Mouse (Mus musculus) ES-Bruce4 (cell line): ENCODE measurements around the gene Trim10. TPM values are rescaled to one million over a fixed set of nuclear protein-coding genes. Genes with fewer than 3 reads are reported as not detected.
A peak's percentile ranks its signal among the peaks of the same experiment; 100 is the strongest.

Experiments
- H3K27ac ChIP-seq: 2 replicates; pipeline ENCODE4 v1.5.1; 2012; ENCODE audit warnings: low read length, inconsistent platforms; ENCODE audit not compliant: insufficient read depth
- H3K27me3 ChIP-seq: 2 replicates; pipeline ENCODE4 v1.6.1; 2012; ENCODE audit warnings: mild to moderate bottlenecking, low read length, inconsistent platforms; ENCODE audit not compliant: control insufficient read depth, poor library complexity, insufficient read depth, severe bottlenecking
- H3K36me3 ChIP-seq: 2 replicates; pipeline ENCODE4 v1.6.1; 2012; ENCODE audit warnings: inconsistent platforms, mild to moderate bottlenecking, low read length, moderate library complexity; ENCODE audit not compliant: control insufficient read depth, poor library complexity, insufficient read depth, severe bottlenecking
- H3K4me1 ChIP-seq: one replicate; pipeline ENCODE4 v1.8.1; 2011; ENCODE audit warnings: low read length; ENCODE audit not compliant: control insufficient read depth, insufficient read depth
- H3K4me3 ChIP-seq: 2 replicates; pipeline ENCODE4 v1.5.1; 2011; ENCODE audit warnings: low read depth, mild to moderate bottlenecking, low read length
- H3K9ac ChIP-seq: 2 replicates; pipeline ENCODE4 v1.6.1; 2012; ENCODE audit warnings: low read depth, mild to moderate bottlenecking, inconsistent platforms; ENCODE audit not compliant: poor library complexity, severe bottlenecking
- H3K9me3 ChIP-seq: replicated peaks from 2 replicates; pipeline ENCODE4 v1.6.1; 2012; ENCODE audit warnings: mild to moderate bottlenecking, low read length, inconsistent platforms; ENCODE audit not compliant: control insufficient read depth, poor library complexity, insufficient read depth, severe bottlenecking
- CTCF ChIP-seq: IDR thresholded peaks from one replicate; pipeline ENCODE4 v1.8.1; 2011; ENCODE audit warnings: low read depth, low read length
- EP300 ChIP-seq: IDR thresholded peaks from 2 replicates; pipeline ENCODE4 v1.6.1; 2011; ENCODE audit warnings: low read depth, low read length; ENCODE audit not compliant: insufficient read depth
- POLR2A ChIP-seq: IDR thresholded peaks from one replicate; pipeline ENCODE4 v1.8.1; 2011; ENCODE audit warnings: low read length; ENCODE audit not compliant: insufficient read depth
- polyA plus RNA-seq: library from polyadenylated mRNA; stranded (reverse); fragments of >200 nt; gene quantifications from 2 replicates; pipeline ENCODE4 v1.2.4, GENCODE M21; 2011; ENCODE audit warnings: low read depth; ENCODE audit not compliant: missing spikeins, insufficient read depth, insufficient read length

The Trim10 gene
- polyA plus RNA-seq, 1 experiment: not detected

DNA sequence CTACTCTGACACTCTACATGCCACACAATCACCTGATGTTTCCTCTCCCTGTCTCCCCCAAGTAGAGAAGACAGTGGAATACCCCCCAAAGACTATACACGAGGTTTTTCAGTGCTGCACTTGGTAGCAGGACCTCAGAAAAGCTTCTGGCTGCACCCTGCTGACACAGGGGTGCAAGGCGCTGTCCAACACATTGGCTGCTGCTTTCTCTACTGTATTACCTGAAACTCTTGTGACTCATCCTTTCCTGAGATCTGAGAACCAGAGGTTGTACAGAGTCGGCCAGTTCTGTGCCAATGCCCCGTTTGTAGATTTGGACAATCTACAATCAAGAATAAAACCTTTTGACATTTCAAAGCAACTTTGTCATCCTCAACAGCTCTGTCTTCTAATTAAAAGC, 40.4 kb downstream of the Trim10 start:
- no peak overlapping the region for H3K27ac ChIP-seq
- no peaks in the 10 kb centered on the region for H3K27me3 ChIP-seq
- H3K36me3 ChIP-seq: no peaks in the 10 kb centered on the region
- TF ChIP-seq EP300 (no peak), CTCF (no peak), POLR2A (no peak)
- no peak overlapping the region for H3K4me3 ChIP-seq
- H3K4me1 ChIP-seq: peaks cover 2% of the 10 kb centered on the region
- no peaks in the 10 kb centered on the region for H3K9me3 ChIP-seq
- H3K9ac ChIP-seq: no peak overlapping the region

DNA sequence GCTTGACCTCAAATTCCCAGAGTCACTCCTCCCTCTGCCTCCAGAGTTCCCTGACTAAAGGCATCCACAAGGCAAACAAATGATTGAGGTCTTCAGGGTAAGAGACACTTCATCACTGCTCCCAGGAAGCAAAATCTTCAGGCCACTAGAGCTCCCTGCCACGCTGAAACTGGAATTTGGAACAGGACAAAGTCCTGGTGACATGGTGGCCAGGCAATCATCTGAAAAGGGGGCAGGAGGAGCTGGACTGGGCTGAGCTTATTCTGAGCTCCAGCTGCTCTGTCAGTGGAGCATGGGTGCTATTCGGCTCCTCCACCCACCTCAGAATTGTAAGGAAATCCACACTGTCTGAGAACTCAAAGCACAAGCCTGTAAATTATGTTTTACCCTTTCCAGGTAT, 42.7 kb downstream of the Trim10 start:
- H3K4me1 ChIP-seq: peaks cover 2% of the 10 kb centered on the region

DNA sequence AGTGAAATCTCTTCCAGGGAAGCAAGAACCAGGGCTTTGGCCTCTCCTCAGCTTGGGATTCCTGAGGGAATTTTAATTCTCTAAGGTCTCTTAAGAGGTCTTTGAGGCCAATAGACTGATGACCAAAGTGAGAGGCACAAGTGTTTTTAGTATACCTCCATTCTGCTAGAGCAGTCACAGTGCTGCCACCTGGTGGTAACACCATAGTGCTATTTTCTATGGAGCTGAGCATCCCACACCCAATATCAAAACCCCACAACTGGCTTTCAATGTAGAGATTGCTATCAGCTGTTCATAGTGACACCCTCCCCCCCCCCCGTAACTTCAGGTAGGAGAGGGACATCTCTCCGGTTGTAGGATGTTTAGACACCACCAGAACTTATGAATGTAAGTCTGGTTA, 44.7 kb downstream of the Trim10 start:
- Histone ChIP-seq H3K9ac (no peak overlapping the region), H3K4me3 (no peak overlapping the region), H3K9me3 (no peaks in the 10 kb centered on the region), H3K27me3 (no peaks in the 10 kb centered on the region), H3K36me3 (no peaks in the 10 kb centered on the region), H3K4me1 (no peaks in the 10 kb centered on the region), H3K27ac (no peak overlapping the region)
- TF ChIP-seq EP300 (no peak), POLR2A (no peak), CTCF (peak; percentile 38)

More for the DNA sequence above, 42.7 kb downstream of the Trim10 start:
- no peaks in the 10 kb centered on the region for H3K9me3 ChIP-seq
- TF ChIP-seq POLR2A: no peak
- no peak overlapping the region for H3K27ac ChIP-seq
- no peak overlapping the region for H3K4me3 ChIP-seq
- H3K27me3 ChIP-seq: no peaks in the 10 kb centered on the region
- no peaks in the 10 kb centered on the region for H3K36me3 ChIP-seq
- H3K9ac ChIP-seq: no peak overlapping the region

DNA sequence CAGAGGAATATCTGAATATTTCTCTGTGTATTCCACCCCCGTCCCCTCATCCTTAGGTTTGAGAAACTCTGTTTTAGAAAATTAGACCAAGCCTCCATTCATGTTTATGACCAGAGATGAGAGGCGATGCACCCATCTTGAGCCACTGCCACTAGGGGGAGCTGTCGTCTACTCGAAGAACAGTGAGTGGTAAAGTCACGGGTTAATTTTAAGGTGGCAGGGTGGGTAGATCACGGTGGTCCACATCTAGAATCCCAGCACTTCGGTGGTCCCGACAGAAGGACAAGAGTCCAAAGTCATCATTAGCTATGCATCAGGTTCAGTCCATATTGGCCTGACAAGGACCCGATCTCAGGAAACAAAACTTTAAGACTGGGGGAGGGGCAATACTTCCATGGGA, 45.7 kb downstream of the Trim10 start:
- H3K27ac ChIP-seq: no peak overlapping the region
- H3K9ac ChIP-seq: no peak overlapping the region
- TF ChIP-seq EP300 (no peak), CTCF (peak; percentile 89)
- H3K4me3 ChIP-seq: no peak overlapping the region
- no peaks in the 10 kb centered on the region for H3K27me3 ChIP-seq
- H3K4me1 ChIP-seq: no peaks in the 10 kb centered on the region
- H3K36me3 ChIP-seq: no peaks in the 10 kb centered on the region
- H3K9me3 ChIP-seq: no peaks in the 10 kb centered on the region

DNA sequence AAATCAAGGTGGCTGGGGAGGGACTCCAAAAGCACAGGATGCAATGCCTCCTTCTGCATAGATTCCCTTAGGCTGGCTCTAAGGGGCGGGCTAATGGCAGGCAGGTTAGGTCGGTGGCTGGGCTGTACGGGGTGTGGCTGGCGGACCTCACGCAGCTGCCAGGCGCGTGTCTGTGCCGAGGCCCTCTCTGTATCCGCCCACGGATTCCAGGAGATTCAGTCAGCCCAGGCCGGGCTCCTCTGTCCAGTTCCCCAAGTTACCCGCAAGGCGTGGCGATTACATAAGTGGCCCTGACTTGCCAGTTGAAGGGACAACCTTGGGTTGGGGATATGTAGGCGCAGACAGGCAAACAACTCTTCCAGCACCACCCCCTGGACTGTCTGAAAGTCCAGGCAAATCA, 50.9 kb downstream of the Trim10 start:
- Histone ChIP-seq H3K27me3 (no peaks in the 10 kb centered on the region), H3K9ac (peak overlapping the region; percentile 5; the same call in 1 of the 2 replicates), H3K9me3 (no peaks in the 10 kb centered on the region), H3K27ac (no peak overlapping the region), H3K36me3 (no peaks in the 10 kb centered on the region), H3K4me1 (no peaks in the 10 kb centered on the region), H3K4me3 (no peak overlapping the region; the same call in 1 of the 2 replicates)
- TF ChIP-seq POLR2A (no peak), EP300 (0 out of 2 replicates have a peak, but pooled peaks have one; percentile 30), CTCF (no peak)

DNA sequence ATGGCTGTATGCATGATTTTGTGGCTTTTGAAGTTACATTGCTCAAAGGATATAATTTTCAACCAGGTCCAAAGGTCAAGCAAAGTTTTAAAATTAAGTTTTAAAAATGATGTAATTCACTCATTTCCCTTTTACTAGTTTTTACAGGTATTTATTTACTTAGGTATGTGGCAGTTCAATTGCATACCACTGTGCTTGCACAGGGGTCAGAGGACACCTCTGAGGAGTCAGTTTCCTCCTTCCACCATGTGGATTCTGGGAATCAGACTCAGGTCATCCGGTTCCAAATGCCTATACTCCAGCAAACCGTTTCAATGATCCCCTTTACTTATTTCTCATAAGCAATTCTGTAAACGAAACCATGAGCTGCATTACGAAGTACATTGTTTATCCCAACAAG, 53.3 kb downstream of the Trim10 start:
- Histone ChIP-seq H3K36me3 (no peaks in the 10 kb centered on the region), H3K4me1 (no peaks in the 10 kb centered on the region), H3K9me3 (no peaks in the 10 kb centered on the region), H3K9ac (0 out of 2 replicates have a peak overlapping the region, but pooled peaks have one; percentile 35), H3K27ac (no peak overlapping the region), H3K27me3 (no peaks in the 10 kb centered on the region), H3K4me3 (no peak overlapping the region)
- no peak for TF ChIP-seq CTCF
- no peak for TF ChIP-seq POLR2A
- no peak for TF ChIP-seq EP300
